Mouse (Mus musculus) small intestine, adult 2 months (tissue): ENCODE measurements around the gene Bub3. TPM values are rescaled to one million over a fixed set of nuclear protein-coding genes. Genes with fewer than 3 reads are reported as not detected.

Source experiments
- H3K27ac ChIP-seq: fragments of 200-500 bp; 2 replicates; pipeline ENCODE4 v1.5.1; 2012; ENCODE audit warnings: low read depth, low read length, control low read depth, inconsistent platforms; ENCODE audit not compliant: insufficient read depth
- H3K27me3 ChIP-seq: fragments of 200-500 bp; 2 replicates; pipeline ENCODE4 v1.6.1; 2012; ENCODE audit warnings: mild to moderate bottlenecking, moderate library complexity, low read length, inconsistent platforms; ENCODE audit not compliant: control insufficient read depth, insufficient read depth
- H3K36me3 ChIP-seq: fragments of 200-500 bp; 2 replicates; pipeline ENCODE4 v1.6.1; 2012; ENCODE audit warnings: mild to moderate bottlenecking, low read length, control low read depth, inconsistent platforms; ENCODE audit not compliant: control insufficient read depth, insufficient read depth
- H3K4me1 ChIP-seq: fragments of 200-500 bp; 2 replicates; pipeline ENCODE4 v1.6.1; 2012; ENCODE audit warnings: low read length, inconsistent platforms, mixed read lengths; ENCODE audit not compliant: control insufficient read depth, insufficient read depth, insufficient read length
- H3K4me3 ChIP-seq: fragments of 200-500 bp; 2 replicates; pipeline ENCODE4 v1.5.1; 2012; ENCODE audit warnings: low read depth, mild to moderate bottlenecking, control low read depth, inconsistent platforms, low read length, moderate library complexity
- CTCF ChIP-seq: fragments of 200-500 bp; IDR thresholded peaks from 2 replicates; pipeline ENCODE4 v1.5.1; 2012; ENCODE audit warnings: low read depth, mild to moderate bottlenecking, control low read depth, inconsistent platforms, low read length, moderate library complexity, mixed read lengths; ENCODE audit not compliant: insufficient replicate concordance, insufficient read length; ENCODE audit errors: extremely low read depth
- POLR2A ChIP-seq: fragments of 200-500 bp; IDR thresholded peaks from 2 replicates; pipeline ENCODE4 v1.6.1; 2012; ENCODE audit warnings: low read depth, mild to moderate bottlenecking, control low read depth, inconsistent platforms, low read length, moderate library complexity
- WGBS: fragments of 180-500 bp; shearing (Covaris S2); methylation state at CpG from one replicate; pipeline ENCODE4 v1.1.7; 2018; 5-methylcytosine and 5-hydroxymethylcytosine counted together
- polyA plus RNA-seq: library from polyadenylated mRNA; depleted of rRNA; stranded (reverse); fragments of >200 nt; gene quantifications from 2 replicates; pipeline ENCODE4 v1.2.3, GENCODE M21; 2012

The Bub3 gene
- polyA plus RNA-seq, 1 experiment = 30.5 TPM

DNA sequence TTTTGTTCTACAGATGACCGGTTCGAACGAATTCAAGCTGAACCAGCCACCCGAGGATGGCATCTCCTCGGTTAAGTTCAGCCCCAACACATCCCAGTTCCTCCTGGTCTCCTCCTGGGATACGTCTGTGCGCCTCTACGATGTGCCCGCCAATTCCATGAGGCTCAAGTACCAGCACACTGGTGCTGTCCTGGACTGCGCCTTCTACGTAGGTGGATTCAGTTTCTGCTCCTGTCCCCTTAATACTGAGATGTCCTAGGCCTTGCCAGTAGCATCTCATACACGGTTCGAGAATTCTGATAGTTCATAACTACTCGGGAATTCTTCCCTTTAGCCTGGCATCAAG lies 648 bp downstream of the Bub3 start:
- WGBS = under 1% methylated on average over 14 of the region's 14 CpGs
- peak overlapping the region; percentile 86 for H3K4me3 ChIP-seq
- peaks cover 25% of the 10 kb centered on the region for H3K36me3 ChIP-seq
- peak overlapping the region; percentile 70; the same call in 1 of the 2 replicates for H3K27ac ChIP-seq
- peaks cover 5% of the 10 kb centered on the region for H3K4me1 ChIP-seq
- H3K27me3 ChIP-seq = peaks cover 26% of the 10 kb centered on the region
- no peak for TF ChIP-seq POLR2A
- TF ChIP-seq CTCF = no peak

DNA sequence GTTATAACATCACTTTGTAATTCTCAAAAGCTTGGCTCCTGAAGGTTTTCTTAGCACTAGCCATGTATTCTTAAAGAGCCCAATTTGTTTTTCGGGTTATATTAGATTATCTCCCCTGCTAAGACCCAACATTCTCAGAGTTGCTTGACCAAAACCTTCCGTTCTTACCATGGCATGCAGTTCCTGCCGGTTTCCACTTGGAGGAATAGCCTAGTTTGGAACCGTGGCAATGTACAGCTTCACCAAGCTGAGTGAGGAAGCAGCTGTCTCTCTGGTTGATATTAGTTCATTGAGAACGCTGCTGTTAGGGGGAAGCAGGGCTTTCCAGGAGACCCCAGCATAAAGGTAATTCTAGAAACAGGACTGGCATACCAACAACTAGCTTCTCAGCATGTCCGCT lies 15.2 kb downstream of the Bub3 start:
- WGBS = 78% methylated on average over 6 of the region's 6 CpGs
- Histone ChIP-seq H3K27me3 (no peaks in the 10 kb centered on the region), H3K36me3 (peaks cover 22% of the 10 kb centered on the region), H3K4me3 (no peak overlapping the region), H3K27ac (no peak overlapping the region), H3K4me1 (no peaks in the 10 kb centered on the region)
- TF ChIP-seq CTCF = no peak
- no peak for TF ChIP-seq POLR2A

DNA sequence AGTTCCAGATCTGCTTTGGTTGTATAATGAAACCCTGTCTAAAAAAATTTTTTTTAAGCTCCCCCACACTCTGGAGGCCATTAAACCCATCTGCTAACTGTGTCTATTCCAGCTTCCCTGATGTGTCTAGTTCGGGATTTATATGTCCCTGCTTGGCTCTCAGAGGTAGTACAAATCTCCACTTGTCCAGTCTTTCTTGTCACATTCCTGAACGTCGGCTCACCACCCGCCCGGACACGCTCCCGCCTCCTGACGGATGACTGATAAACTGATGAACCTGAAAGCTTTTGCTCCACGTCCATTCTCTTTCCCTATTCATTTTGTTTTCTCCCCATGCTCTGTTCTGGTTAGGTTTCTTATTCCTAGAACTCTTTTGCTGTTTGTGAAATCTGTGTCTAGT lies 22.2 kb downstream of the Bub3 start:
- no peak overlapping the region for H3K4me3 ChIP-seq
- no peak for TF ChIP-seq CTCF
- TF ChIP-seq POLR2A = no peak
- H3K27ac ChIP-seq = no peak overlapping the region
- H3K27me3 ChIP-seq = peaks cover 2% of the 10 kb centered on the region
- no peaks in the 10 kb centered on the region for H3K4me1 ChIP-seq
- 45% methylated on average over 9 of the region's 9 CpGs for WGBS
- no peaks in the 10 kb centered on the region for H3K36me3 ChIP-seq

DNA sequence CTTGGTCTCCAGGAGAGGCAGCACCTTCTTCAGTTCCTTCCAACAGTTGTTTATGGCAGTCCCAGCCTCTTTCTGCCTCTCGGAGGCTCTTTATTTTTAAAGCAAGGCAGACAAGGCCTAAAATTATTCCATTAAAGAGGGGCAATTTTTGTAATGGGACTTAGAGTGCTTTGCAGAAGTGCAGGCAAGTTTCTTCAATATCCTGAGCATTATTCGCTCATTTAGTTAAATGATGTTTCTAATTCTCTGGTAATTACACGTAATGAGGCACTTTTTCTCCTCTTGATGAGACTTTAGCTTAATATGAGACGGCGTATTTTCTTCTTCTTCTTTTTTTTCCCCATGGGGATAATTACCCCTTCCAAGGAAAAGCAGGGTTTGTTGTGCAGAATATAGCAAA lies 25.5 kb downstream of the Bub3 start:
- Histone ChIP-seq H3K27me3 (peaks cover 2% of the 10 kb centered on the region), H3K36me3 (no peaks in the 10 kb centered on the region), H3K27ac (no peak overlapping the region), H3K4me3 (no peak overlapping the region), H3K4me1 (no peaks in the 10 kb centered on the region)
- TF ChIP-seq CTCF = no peak
- TF ChIP-seq POLR2A = no peak
- WGBS = 90% methylated on average over 5 of the region's 5 CpGs

DNA sequence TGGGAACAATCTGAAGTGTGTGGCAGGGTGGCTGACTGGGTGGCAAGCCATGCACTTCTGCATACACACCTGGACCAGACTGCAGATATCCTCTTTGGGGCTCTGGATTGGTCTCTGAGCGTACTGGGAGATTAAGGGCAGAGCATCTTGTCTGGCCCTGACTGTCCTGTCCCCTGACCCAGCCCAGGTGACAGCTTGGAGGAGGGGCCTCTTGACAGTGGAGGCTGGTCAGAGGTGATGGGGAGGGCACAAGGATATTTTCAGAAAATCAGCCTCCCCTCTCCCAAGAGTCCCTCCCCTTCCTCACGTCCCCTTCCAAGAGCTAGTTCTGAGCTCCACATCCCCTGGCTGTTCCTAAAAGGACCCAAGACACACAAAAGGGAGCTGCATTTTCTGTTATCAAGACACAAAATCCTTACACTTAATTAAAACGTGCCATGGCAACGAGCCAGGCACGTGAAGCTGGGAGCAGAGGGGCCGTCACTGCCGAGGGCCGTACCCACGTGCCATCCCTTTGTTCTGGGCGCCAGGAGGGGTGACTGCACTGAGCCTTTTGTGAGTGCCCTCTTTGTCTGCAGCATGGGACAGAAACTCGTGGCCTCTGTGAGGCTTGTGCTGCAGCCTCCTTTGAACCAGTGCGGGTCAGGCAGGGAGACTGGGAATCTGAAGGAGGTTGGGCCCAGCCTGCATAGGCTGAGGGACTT lies 37.9 kb downstream of the Bub3 start:
- H3K4me3 ChIP-seq = no peak overlapping the region
- 17% methylated on average over 12 of the region's 12 CpGs for WGBS
- no peak for TF ChIP-seq CTCF
- TF ChIP-seq POLR2A = no peak
- H3K27ac ChIP-seq = no peak overlapping the region
- no peaks in the 10 kb centered on the region for H3K27me3 ChIP-seq
- H3K4me1 ChIP-seq = no peaks in the 10 kb centered on the region
- no peaks in the 10 kb centered on the region for H3K36me3 ChIP-seq

DNA sequence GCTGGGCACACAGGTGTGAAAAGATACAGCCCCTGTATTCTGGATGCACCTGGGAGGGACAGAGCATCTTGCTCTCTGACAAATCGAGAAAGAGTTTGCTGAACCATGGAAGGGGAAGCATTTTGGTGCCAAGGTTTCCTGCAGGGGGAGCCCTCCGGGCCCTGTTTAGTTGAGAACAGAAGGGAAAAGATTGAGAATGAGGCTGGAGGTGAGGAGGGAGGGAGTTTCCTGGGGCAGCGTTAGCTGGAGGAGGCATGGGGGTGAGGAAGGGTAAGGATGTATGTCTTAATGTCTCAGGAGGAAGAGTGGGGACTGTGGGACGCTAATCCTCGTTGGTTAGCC lies 38.4 kb downstream of the Bub3 start:
- H3K27ac ChIP-seq = no peak overlapping the region
- 9% methylated on average over 5 of the region's 5 CpGs for WGBS
- H3K36me3 ChIP-seq = no peaks in the 10 kb centered on the region
- no peak overlapping the region for H3K4me3 ChIP-seq
- no peaks in the 10 kb centered on the region for H3K4me1 ChIP-seq
- TF ChIP-seq CTCF = peak; percentile 7; the same call in 1 of the 2 replicates
- no peak for TF ChIP-seq POLR2A
- no peaks in the 10 kb centered on the region for H3K27me3 ChIP-seq

DNA sequence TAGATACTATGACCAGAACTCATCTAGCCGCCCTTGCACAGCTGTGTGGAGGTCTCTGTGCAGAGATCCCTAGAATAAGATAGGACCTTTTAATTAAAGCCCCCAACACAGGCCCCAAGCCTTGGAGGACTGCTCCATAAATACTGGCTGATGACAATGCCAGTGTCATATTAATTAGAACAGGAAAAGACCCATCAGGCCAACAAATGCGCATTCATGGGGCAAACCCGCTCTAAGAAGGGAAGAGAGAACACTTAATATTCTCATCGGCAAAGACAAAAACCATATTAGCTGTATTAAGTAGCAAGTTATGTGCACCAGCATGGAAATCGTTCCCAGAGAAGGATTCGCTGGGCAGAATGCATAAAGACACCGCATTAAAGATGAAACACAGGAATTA lies 42.1 kb downstream of the Bub3 start:
- 87% methylated on average over 7 of the region's 7 CpGs for WGBS
- Histone ChIP-seq H3K4me1 (no peaks in the 10 kb centered on the region), H3K27me3 (no peaks in the 10 kb centered on the region), H3K4me3 (no peak overlapping the region), H3K36me3 (no peaks in the 10 kb centered on the region), H3K27ac (no peak overlapping the region)
- TF ChIP-seq CTCF (no peak), POLR2A (no peak)

DNA sequence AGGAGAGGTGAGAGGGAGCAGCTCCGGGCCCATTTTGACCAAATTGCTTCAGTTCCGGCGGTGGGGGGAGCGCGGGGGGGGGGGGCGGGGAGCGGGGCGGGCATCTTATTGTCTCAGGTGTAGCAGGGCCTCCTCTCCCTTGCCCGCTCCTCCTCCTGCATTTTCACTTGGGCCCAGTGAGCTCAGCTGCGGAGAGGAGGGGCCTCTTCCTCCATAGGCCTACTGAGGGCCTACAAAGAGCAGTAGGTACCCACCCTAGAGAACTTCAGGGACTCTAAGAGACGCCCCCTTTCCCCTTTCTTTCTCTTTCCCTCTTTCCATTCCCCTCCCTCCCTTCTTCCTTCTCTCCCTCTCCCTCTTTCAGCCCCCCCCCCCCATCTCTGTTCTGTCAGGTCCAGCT lies 43.2 kb downstream of the Bub3 start:
- Histone ChIP-seq H3K27me3 (no peaks in the 10 kb centered on the region), H3K36me3 (no peaks in the 10 kb centered on the region), H3K27ac (no peak overlapping the region), H3K4me1 (no peaks in the 10 kb centered on the region), H3K4me3 (no peak overlapping the region)
- WGBS = 7% methylated on average over 10 of the region's 11 CpGs
- TF ChIP-seq CTCF = no peak
- no peak for TF ChIP-seq POLR2A
